ENCODE assay signal across 10 mouse cellular contexts in genomic region chr14:79206210-79206609, GRCm38 (mm10). TPM values are rescaled to one million over a fixed set of nuclear protein-coding genes. Genes with fewer than 3 reads are reported as not detected.
A peak's percentile ranks its signal among the peaks of the same experiment; 100 is the strongest.
DNase-seq lines count a peak whose midpoint lies in the region; ATAC-seq lines count a peak whose summit lies in the region.
"Had no signal": no experiment of that assay in that cellular context is flagged by ENCODE, and none has a peak within 500 bp of the region (broad histone marks: within the 10 kb centered on the region; RNA-seq: fewer than 3 reads in every experiment).

No protein-coding gene starts in this region.

- no peaks in the 10 kb centered on the region for H3K27me3 ChIP-seq in embryonic facial prominence, embryonic 13.5 days
- H3K27me3 ChIP-seq in kidney, embryonic 14.5 days (ENCODE audit: control insufficient read depth, insufficient read depth, low read length), result no peaks in the 10 kb centered on the region
- no peaks in the 10 kb centered on the region for H3K27me3 ChIP-seq in limb, embryonic 12.5 days

- no peaks in the 10 kb centered on the region for H3K9me3 ChIP-seq in embryonic facial prominence, embryonic 13.5 days
- H3K9me3 ChIP-seq in kidney, embryonic 14.5 days (ENCODE audit: control insufficient read depth, low read length), result no peaks in the 10 kb centered on the region
- H3K9me3 ChIP-seq in limb, embryonic 12.5 days, result no peaks in the 10 kb centered on the region

- H3K4me2 ChIP-seq in embryonic facial prominence, embryonic 13.5 days, result no peak overlapping the region; the same call in 1 of the 2 replicates
- no peak overlapping the region for H3K4me2 ChIP-seq in kidney, embryonic 14.5 days (replicated peaks; ENCODE audit: low read depth, low read length)
- H3K4me2 ChIP-seq in limb, embryonic 12.5 days, result no peak overlapping the region

- H3K9ac ChIP-seq in embryonic facial prominence, embryonic 13.5 days, result no peak overlapping the region
- H3K9ac ChIP-seq in kidney, embryonic 14.5 days (ENCODE audit: low read depth, low read length), result no peak overlapping the region
- H3K9ac ChIP-seq in limb, embryonic 12.5 days (replicated peaks), result no peak overlapping the region

- ATAC-seq in embryonic facial prominence, embryonic 13.5 days (ENCODE audit: insufficient number of reproducible peaks, insufficient read depth, low FRiP score, low TSS enrichment, low read depth), result peak; percentile 57; the same call in 1 of the 2 replicates
- peak; percentile 50; the same call in 1 of the 2 replicates for ATAC-seq in kidney, embryonic 14.5 days (ENCODE audit: low FRiP score, low TSS enrichment)
- no peak for ATAC-seq in limb, embryonic 12.5 days (ENCODE audit: insufficient number of reproducible peaks, insufficient read depth, low FRiP score, low TSS enrichment, low read depth)

- H3K36me3 ChIP-seq in embryonic facial prominence, embryonic 13.5 days, result no peaks in the 10 kb centered on the region
- no peaks in the 10 kb centered on the region for H3K36me3 ChIP-seq in kidney, embryonic 14.5 days (ENCODE audit: control insufficient read depth, insufficient read depth, low read length)
- H3K36me3 ChIP-seq in limb, embryonic 12.5 days, result no peaks in the 10 kb centered on the region

- peak; percentile 16 for DNase-seq in cerebellum, adult 11 months
- DNase-seq in cerebellum, adult 11-12 months, result no peak
- DNase-seq in heart, adult 8-10 months (ENCODE audit: low spot score), result peak; percentile 71
- DNase-seq in ovary, adult 18-20 months (ENCODE audit: low spot score), result peak; percentile 21
- no peak for DNase-seq in spleen, postnatal 36 days (ENCODE audit: low spot score in 2 of 2)

- H3K4me3 ChIP-seq in embryonic facial prominence, embryonic 13.5 days, result no peak overlapping the region
- H3K4me3 ChIP-seq in kidney, embryonic 14.5 days (ENCODE audit: low read length), result no peak overlapping the region
- no peak overlapping the region for H3K4me3 ChIP-seq in limb, embryonic 12.5 days (replicated peaks)

- 30% methylated on average over 11 of the region's 11 CpGs for WGBS in embryonic facial prominence, embryonic 13.5 days
- 57% methylated on average over 11 of the region's 11 CpGs for WGBS in kidney, embryonic 14.5 days
- WGBS in limb, embryonic 12.5 days, result 69% methylated on average over 11 of the region's 11 CpGs

- peak overlapping the region; percentile 52; the same call in 1 of the 2 replicates for H3K27ac ChIP-seq in embryonic facial prominence, embryonic 13.5 days
- H3K27ac ChIP-seq in kidney, embryonic 14.5 days (ENCODE audit: low read depth, low read length), result no peak overlapping the region
- H3K27ac ChIP-seq in limb, embryonic 12.5 days, result peak overlapping the region; percentile 56; the same call in 1 of the 2 replicates

- H3K4me1 ChIP-seq in embryonic facial prominence, embryonic 13.5 days, result peaks cover 51% of the 10 kb centered on the region
- peaks cover 12% of the 10 kb centered on the region for H3K4me1 ChIP-seq in kidney, embryonic 14.5 days (ENCODE audit: control insufficient read depth, insufficient read depth, low read length)
- H3K4me1 ChIP-seq in limb, embryonic 12.5 days (replicated peaks), result peaks cover 34% of the 10 kb centered on the region

RNA-seq across cellular contexts. Expression of gene Zfp957, which starts 41.0 kb away (rescaled TPM):
- polyA plus RNA-seq in embryonic facial prominence, embryonic 13.5 days (2015; fragmentation: Nextera tagmentation; extraction: Ambion mirVana), result not detected in 2 replicates
- total RNA-seq in heart, adult 8-10 months (2022), result not detected
- not detected in 2 replicates for polyA plus RNA-seq in kidney, embryonic 14.5 days (2014; fragmentation: Nextera tagmentation; extraction: Ambion mirVana)
- not detected in 2 replicates for polyA plus RNA-seq in limb, embryonic 12.5 days (2016; fragmentation: Nextera tagmentation; extraction: Ambion mirVana)
- polyA plus RNA-seq: large intestine, adult 2 months; small intestine, adult 2 months had no signal

Comparison
In these comparisons a context has a peak if more than half of its experiments do, and no peak if none do; other contexts are left out.
1. DNase-seq: peak in cerebellum, adult 11 months (single experiment), heart, adult 8-10 months (single experiment) and ovary, adult 18-20 months (single experiment); none in cerebellum, adult 11-12 months (single experiment) and spleen, postnatal 36 days (0 of 2).